Mouse (Mus musculus) midbrain, embryonic 14.5 days (tissue): Measurements from ENCODE around the gene Ist1. TPM values are rescaled to one million over a fixed set of nuclear protein-coding genes. Genes with fewer than 3 reads are reported as not detected.

Source experiments
- ATAC-seq: fragments of 200-750 bp; cut with Nextera tagmentation; 2 replicates; pipeline ENCODE4 v1.8.0; 2017; ENCODE audit warnings: moderate number of reproducible peaks, moderate library complexity; ENCODE audit not compliant: low FRiP score, low TSS enrichment
- DNase-seq: peaks from one replicate; pipeline ENCODE4 v3.0.0-alpha.2; 2015
- H3K27ac ChIP-seq: fragments of 300-500 bp; sonication (generic); replicated peaks from 2 replicates; pipeline ENCODE4 v1.5.1; 2014; ENCODE audit warnings: mild to moderate bottlenecking, low read depth, low read length, moderate library complexity
- H3K27me3 ChIP-seq: fragments of 300-500 bp; sonication (generic); 2 replicates; pipeline ENCODE4 v1.6.1; 2014; ENCODE audit warnings: low read length, control low read depth, mixed read lengths; ENCODE audit not compliant: control insufficient read depth, insufficient read depth
- H3K36me3 ChIP-seq: fragments of 300-500 bp; sonication (generic); 2 replicates; pipeline ENCODE4 v1.6.1; 2014; ENCODE audit warnings: low read length, control low read depth; ENCODE audit not compliant: control insufficient read depth, insufficient read depth
- H3K4me1 ChIP-seq: fragments of 300-500 bp; sonication (generic); 2 replicates; pipeline ENCODE4 v1.6.1; 2014; ENCODE audit warnings: mild to moderate bottlenecking, antibody characterized with exemption, low read length, control low read depth; ENCODE audit not compliant: control insufficient read depth, insufficient read depth
- H3K4me2 ChIP-seq: fragments of 300-500 bp; sonication (generic); 2 replicates; pipeline ENCODE4 v1.6.1; 2014; ENCODE audit warnings: mild to moderate bottlenecking, low read length, moderate library complexity
- H3K4me3 ChIP-seq: fragments of 300-500 bp; sonication (generic); replicated peaks from 2 replicates; pipeline ENCODE4 v1.5.1; 2014; ENCODE audit warnings: low read depth, low read length
- H3K9ac ChIP-seq: fragments of 300-500 bp; sonication (generic); replicated peaks from 2 replicates; pipeline ENCODE4 v1.6.1; 2014; ENCODE audit warnings: mild to moderate bottlenecking, low read length, moderate library complexity
- H3K9me3 ChIP-seq: fragments of 300-500 bp; sonication (generic); 2 replicates; pipeline ENCODE4 v1.6.1; 2016; ENCODE audit warnings: low read length, control low read depth, mixed read lengths; ENCODE audit not compliant: control insufficient read depth
- WGBS: fragments of 180-500 bp; shearing (Covaris S2); extraction: QIAGEN DNeasy Blood & Tissue Kit; methylation state at CpG from one replicate; pipeline ENCODE4 v1.1.7; 2014; 5-methylcytosine and 5-hydroxymethylcytosine counted together
- polyA plus RNA-seq: library from polyadenylated mRNA; unstranded; fragments of >200 nt; fragmentation: Nextera tagmentation; extraction: Ambion mirVana; gene quantifications from 2 replicates; pipeline ENCODE4 v1.2.1, GENCODE M21; 2014

Gene Ist1
- 158 and 187 TPM in 2 replicates for polyA plus RNA-seq

- peak; percentile 100 for DNase-seq
- Histone ChIP-seq H3K4me2 (peak within 1 kb of the TSS; percentile 66), H3K27me3 (no peaks in the 10 kb centered on the region), H3K9me3 (no peaks in the 10 kb centered on the region), H3K4me3 (peak within 1 kb of the TSS; percentile 99), H3K9ac (peak within 1 kb of the TSS; percentile 96), H3K36me3 (no peaks in the 10 kb centered on the region), H3K27ac (peak within 1 kb of the TSS; percentile 84), H3K4me1 (peaks cover 15% of the 10 kb centered on the region)
- ATAC-seq, result peak; percentile 98
- 1% methylated on average over 57 of the region's 57 CpGs for WGBS
Observed at GRCm38 (mm10) chr8:109693146-109693900, at the start of gene Ist1. Gene Ist1 (minus strand): TSS chr8:109693260.

- H3K27me3 ChIP-seq, result no peaks in the 10 kb centered on the region
- no peak overlapping the region for H3K27ac ChIP-seq
- peak overlapping the region; percentile 97; the same call in 1 of the 2 replicates for H3K9ac ChIP-seq
- DNase-seq (no peak), ATAC-seq (peak; percentile 20; the same call in 1 of the 2 replicates)
- H3K9me3 ChIP-seq, result no peaks in the 10 kb centered on the region
- peak overlapping the region; percentile 94 for H3K4me2 ChIP-seq
- peaks cover 6% of the 10 kb centered on the region; the same call in 1 of the 2 replicates for H3K4me1 ChIP-seq
- H3K4me3 ChIP-seq, result peak overlapping the region; percentile 96
- 92% methylated on average over 1 of the region's 1 CpGs for WGBS
- H3K36me3 ChIP-seq, result peaks cover 13% of the 10 kb centered on the region
Observed at GRCm38 (mm10) chr8:109738049-109738380, 45.0 kb upstream of the Ist1 start.

- Histone ChIP-seq H3K36me3 (peaks cover 19% of the 10 kb centered on the region), H3K4me1 (peaks cover 6% of the 10 kb centered on the region; the same call in 1 of the 2 replicates), H3K27ac (peak within 1 kb of the TSS; percentile 60; the same call in 1 of the 2 replicates), H3K27me3 (no peaks in the 10 kb centered on the region), H3K9me3 (no peaks in the 10 kb centered on the region), H3K4me3 (peak within 1 kb of the TSS; percentile 96), H3K4me2 (peak within 1 kb of the TSS; percentile 94), H3K9ac (peak within 1 kb of the TSS; percentile 97)
- DNase-seq, result peak; percentile 92
- ATAC-seq, result peak; percentile 75
- 1% methylated on average over 59 of the region's 59 CpGs for WGBS
Observed at GRCm38 (mm10) chr8:109737237-109738048, 44.4 kb upstream of the Ist1 start, which contains the start of gene Atxn1l. Gene Atxn1l (minus strand): TSS chr8:109737739.

GRCm38 (mm10) chr8:109736819-109737218 lies 43.8 kb upstream of the Ist1 start:
- Histone ChIP-seq H3K9me3 (no peaks in the 10 kb centered on the region), H3K9ac (peak overlapping the region; percentile 97), H3K27me3 (no peaks in the 10 kb centered on the region), H3K4me2 (peak overlapping the region; percentile 94), H3K4me1 (peaks cover 6% of the 10 kb centered on the region; the same call in 1 of the 2 replicates), H3K27ac (peak overlapping the region; percentile 60; the same call in 1 of the 2 replicates), H3K4me3 (peak overlapping the region; percentile 96), H3K36me3 (peaks cover 25% of the 10 kb centered on the region)
- WGBS, result 9% methylated on average over 8 of the region's 8 CpGs
- ATAC-seq, result no peak
- DNase-seq, result peak; percentile 9

- H3K4me2 ChIP-seq, result no peak overlapping the region
- no peaks in the 10 kb centered on the region for H3K27me3 ChIP-seq
- H3K9me3 ChIP-seq, result no peaks in the 10 kb centered on the region
- no peak overlapping the region for H3K4me3 ChIP-seq
- no peak for DNase-seq
- H3K27ac ChIP-seq, result no peak overlapping the region
- 94% methylated on average over 3 of the region's 3 CpGs for WGBS
- no peak overlapping the region for H3K9ac ChIP-seq
- H3K36me3 ChIP-seq, result peaks cover 52% of the 10 kb centered on the region
- no peak for ATAC-seq
- peaks cover 6% of the 10 kb centered on the region; the same call in 1 of the 2 replicates for H3K4me1 ChIP-seq
Observed at GRCm38 (mm10) chr8:109734018-109734417, 41.0 kb upstream of the Ist1 start.

- no peaks in the 10 kb centered on the region for H3K9me3 ChIP-seq
- H3K27me3 ChIP-seq, result no peaks in the 10 kb centered on the region
- no peak overlapping the region for H3K4me3 ChIP-seq
- 86% methylated on average over 3 of the region's 3 CpGs for WGBS
- DNase-seq (no peak), ATAC-seq (no peak)
- no peak overlapping the region for H3K4me2 ChIP-seq
- H3K4me1 ChIP-seq, result no peaks in the 10 kb centered on the region
- no peak overlapping the region for H3K9ac ChIP-seq
- peaks cover 78% of the 10 kb centered on the region for H3K36me3 ChIP-seq
- H3K27ac ChIP-seq, result no peak overlapping the region
Observed at GRCm38 (mm10) chr8:109731012-109731411, 38.0 kb upstream of the Ist1 start.

GRCm38 (mm10) chr8:109725106-109725505 lies 32.0 kb upstream of the Ist1 start:
- ATAC-seq (no peak), DNase-seq (no peak)
- no peaks in the 10 kb centered on the region for H3K4me1 ChIP-seq
- H3K36me3 ChIP-seq, result peaks cover 95% of the 10 kb centered on the region
- H3K4me3 ChIP-seq, result no peak overlapping the region
- H3K9ac ChIP-seq, result no peak overlapping the region
- no peaks in the 10 kb centered on the region for H3K9me3 ChIP-seq
- H3K4me2 ChIP-seq, result no peak overlapping the region
- 92% methylated on average over 3 of the region's 3 CpGs for WGBS
- no peaks in the 10 kb centered on the region for H3K27me3 ChIP-seq
- no peak overlapping the region for H3K27ac ChIP-seq

GRCm38 (mm10) chr8:109714961-109715360 lies 21.9 kb upstream of the Ist1 start:
- no peaks in the 10 kb centered on the region for H3K27me3 ChIP-seq
- DNase-seq, result no peak
- no peak overlapping the region for H3K27ac ChIP-seq
- H3K9me3 ChIP-seq, result no peaks in the 10 kb centered on the region
- no peaks in the 10 kb centered on the region for H3K4me1 ChIP-seq
- peaks cover 95% of the 10 kb centered on the region for H3K36me3 ChIP-seq
- no peak overlapping the region for H3K4me3 ChIP-seq
- ATAC-seq, result no peak
- WGBS, result 98% methylated on average over 5 of the region's 5 CpGs
- H3K4me2 ChIP-seq, result no peak overlapping the region
- H3K9ac ChIP-seq, result no peak overlapping the region
